Mouse (Mus musculus): ENCODE measurements at regions not wholly inside any gene's neighbourhood (a gene's known extent, or its start where the extent isn't known, plus 50 kb on each side); places are given as distances from the start of the nearest gene placed in this dataset.

DNA sequence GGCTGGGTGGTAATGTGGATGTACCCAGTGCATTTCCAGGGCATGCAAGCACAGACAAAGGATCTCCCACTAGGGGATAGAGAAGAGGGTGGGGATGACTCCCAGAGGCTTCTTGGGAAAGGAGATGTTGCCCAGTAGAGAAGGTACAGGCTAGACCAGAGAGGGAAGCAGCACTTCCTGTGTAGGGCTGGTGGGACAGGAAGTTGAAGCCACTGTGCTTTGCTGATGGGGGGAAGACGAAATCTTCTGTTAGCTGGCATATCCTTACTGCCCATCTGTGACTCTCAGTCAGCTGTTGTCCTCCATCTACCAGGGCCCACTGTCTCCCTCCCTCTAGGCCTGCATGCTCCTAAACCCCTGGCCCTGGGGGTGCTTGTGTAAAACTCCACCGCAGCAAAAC is 180.2 kb downstream of the Wdr11 start:
- DNase-seq (ENCODE audit: low spot score in 2 of 2), result no peak

DNA sequence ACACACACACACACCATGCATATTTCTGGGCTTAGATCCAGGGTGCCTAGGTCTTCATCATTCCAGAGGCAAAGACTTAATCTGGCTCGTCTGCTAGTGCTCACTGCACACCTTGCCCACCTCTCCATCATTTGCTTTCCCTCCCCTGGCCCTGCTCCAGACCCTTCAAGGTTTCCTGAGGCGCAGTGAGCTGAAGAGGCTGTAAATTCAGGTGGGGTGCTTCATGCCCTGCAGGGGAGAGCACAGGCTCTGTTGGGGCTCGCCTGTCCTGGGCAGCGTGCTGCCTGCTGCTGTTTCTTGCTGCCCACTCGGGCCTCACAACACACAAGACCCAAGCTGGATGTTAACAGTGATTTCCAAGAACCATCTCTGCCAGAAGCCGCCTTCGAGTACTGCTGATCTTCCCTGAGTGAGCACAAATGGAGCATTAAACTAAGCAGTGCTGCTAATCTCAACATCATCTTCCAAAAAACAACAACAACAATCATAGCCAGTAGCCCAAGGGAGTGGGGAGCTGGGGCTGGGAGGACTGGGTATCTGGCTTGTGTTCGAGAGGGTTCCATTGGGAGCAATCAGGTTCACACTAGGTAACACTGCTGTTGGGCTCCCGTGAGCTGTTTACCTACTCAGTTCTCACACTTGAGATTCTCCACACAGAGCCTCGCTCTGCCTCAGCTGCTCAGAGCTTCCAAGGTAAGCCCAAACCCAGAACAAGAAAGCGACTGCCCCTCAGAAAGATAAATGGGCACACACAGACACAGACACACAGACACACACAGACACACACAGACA is 181.1 kb downstream of the Wdr11 start:
- DNase-seq (ENCODE audit: low spot score in 2 of 2), result no peak

DNA sequence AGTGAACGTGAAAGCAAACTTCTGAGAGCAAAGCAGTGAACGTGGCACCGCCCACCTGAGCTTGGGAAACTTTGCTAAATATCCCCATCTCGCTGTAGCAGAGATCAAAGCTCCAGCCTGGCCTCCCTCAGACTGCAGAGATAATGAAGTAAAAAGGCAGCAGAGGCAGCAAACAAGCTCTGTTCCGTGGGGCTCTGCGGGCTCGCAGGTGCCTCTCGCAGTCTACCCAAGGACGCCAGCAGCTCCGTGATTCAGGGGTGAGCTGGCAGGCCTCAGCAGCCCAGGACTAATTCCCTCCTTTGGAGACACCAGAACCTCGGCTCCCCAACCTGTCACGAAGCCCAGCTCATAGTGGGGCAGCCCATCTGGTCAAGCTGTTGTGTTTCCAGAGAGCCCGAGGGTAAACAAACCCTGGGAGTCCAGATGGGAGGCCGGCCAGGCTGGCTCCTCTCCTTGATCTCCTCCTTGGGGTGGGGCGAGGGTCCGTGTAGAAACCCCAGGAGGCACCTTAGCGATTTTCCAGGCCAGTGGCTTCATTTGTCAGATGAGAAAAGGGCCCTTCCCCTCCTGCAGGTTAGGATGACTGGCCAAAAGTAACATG is 182.7 kb downstream of the Wdr11 start:
- peak in 1 of 2 experiments; percentile 62 for DNase-seq (ENCODE audit: low spot score in 2 of 2)

DNA sequence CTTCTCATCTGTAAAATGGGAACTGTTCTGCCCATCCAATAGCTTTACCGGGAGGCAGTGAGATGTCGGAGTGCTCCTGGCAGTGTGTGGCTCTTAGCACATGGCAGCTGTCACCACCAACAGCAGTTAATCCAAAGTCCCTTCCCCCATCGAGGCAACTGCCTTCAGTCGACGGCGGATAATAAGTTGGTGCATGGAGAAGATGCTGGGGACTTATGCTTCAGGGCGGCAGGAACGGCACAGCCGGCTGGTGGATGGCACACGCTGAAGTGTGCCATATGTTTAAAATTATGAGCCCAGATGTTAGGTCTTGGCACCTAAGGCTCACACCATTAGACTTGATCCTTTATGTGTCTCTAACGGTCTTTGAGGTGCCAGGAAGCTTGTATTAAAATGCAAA is 183.5 kb downstream of the Wdr11 start:
- DNase-seq (ENCODE audit: low spot score in 2 of 2), result no peak

DNA sequence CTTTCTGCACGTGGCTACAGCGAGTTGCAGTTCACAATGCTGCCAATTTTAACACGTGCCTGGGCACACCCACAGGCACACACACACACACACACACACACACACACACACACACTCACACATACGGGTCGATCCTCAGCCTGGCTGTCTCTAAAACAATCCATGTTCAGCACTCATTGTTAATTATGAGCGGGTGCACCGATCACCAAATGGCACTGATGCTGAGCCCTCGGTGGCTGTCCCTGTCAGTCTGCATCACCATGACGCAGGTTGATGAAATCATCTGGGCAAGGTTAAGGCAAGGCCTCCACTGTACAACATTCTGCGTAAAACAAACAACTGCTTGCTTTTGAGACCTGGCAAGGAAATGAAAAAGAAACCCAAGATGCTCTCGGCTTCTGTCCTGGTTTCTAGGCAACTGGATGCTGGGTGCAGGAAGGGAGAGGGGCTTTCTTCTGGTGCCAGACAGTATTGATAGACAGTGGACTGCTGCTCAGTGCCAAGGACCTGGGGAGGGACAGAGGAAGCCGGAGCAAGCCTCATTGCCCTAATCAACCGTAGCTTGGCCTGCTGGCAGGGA is 187.3 kb downstream of the Wdr11 start:
- peak; percentile 29 to 60 for DNase-seq (ENCODE audit: low spot score in 2 of 2)

DNA sequence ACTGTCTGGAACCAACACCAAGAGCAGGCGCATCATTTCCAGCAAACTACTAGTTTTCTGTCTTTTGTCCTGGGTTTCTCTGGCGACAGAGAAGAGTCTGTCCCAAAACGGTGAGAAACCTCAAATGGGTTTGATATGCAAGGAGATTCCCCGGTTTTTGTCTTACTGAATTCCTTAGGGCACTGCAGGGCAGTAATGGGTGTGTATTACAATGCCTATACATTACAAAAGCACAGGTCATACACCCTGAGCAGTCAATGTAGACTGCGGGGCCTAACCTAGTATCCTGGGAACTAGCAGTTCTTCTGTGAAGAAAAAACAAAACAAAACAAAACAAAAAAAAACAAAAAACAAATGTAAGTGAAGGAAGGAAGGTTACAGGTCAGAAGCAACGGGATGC is 188.3 kb downstream of the Wdr11 start:
- DNase-seq (ENCODE audit: low spot score in 2 of 2), result no peak

DNA sequence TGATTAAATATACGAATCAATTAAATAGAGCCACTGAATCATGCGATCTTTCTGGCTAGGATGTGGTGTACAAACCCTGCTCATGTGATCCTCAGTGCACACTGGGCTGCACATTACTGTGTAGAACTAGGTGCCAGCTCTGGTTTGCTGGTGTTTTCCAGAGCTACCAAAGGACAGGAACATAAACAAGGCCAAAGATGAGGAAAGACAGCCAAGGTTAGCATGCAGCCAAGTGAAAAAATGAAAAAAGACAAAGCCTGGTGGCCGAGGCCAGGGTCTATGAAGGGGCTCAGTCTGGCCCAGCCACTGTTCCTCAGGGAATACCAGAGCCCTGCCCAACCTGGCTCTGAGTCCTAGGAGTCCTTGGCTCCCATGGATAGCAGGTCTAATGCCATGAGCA is 190.1 kb downstream of the Wdr11 start:
- DNase-seq (ENCODE audit: low spot score in 2 of 2), result no peak

DNA sequence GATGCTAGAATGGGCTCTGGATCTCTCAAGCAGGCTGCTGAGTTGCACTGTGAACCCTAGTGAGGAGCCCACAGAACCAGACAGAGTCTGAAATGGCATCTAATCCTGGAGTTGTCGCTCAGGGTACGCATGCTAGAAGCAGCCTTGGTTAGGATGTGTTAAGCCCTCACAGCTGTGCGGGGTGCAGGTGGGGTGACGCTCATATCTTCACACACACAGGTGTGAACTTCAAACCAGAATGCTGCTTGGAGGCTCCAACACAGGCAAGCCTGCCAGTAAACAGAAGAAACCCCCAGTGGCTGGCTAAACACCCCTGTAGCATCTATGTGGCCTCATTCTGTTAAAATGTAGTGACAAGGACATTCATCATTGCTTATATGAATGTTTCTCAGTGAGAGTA is 193.3 kb downstream of the Wdr11 start:
- no peak for DNase-seq (ENCODE audit: low spot score in 2 of 2)

DNA sequence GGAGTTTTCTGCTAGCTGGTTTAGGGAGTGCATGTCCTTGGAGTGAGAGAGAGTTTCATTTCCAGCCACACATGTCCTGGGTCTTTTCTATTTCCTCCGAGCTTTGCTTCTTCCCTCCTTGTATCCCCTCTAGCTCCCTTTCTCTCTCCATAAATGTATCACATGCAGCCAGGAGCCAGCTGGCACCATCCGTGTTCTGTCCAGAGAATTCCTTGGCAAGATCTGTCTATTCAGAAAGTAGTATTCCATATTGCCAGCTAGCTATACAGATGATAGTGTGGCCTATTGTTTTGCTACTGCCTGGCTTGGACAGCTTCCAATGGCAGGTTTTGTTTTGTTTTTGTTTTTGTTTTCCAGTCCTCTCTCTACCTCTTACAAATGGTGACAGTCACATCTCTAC is 195.3 kb downstream of the Wdr11 start:
- DNase-seq (ENCODE audit: low spot score in 2 of 2), result no peak

DNA sequence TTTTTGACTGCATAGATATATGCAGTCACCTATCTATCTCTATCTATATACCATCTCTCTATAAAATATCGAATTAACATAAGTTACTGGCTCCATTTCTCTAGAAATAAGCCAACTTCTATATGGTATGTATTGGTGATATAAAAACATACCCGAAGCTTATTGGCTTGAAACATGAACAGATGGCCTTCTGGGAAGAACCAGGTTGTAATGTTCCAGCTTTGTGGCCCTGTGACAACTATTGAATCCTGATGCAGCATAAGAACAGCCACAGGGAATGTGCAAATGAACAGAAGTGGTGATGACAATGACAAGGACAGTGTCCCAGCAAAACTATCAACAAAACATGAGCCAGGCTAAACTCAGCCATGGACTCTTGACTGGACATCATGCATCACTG is 196.1 kb downstream of the Wdr11 start:
- no peak for DNase-seq (ENCODE audit: low spot score in 2 of 2)

DNA sequence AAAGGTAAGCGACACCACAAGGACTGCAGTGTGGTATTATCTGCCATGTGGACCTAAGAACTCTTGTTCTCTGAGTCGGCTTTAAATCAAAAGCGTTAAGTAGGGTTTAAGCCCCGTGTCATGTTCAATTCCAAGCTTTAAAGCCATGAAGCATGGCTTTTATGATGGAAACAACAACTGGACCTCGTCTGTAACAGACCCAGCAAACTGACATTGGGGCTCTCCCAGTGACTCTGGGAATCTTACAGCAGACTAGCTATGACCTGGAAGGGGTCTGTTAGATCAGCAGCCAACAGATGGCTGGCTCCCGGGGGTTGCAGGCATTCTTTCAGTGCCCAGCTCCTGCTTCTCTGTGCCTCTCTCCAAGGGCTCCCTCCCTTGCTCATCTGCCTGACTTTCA is 197.8 kb downstream of the Wdr11 start:
- no peak for DNase-seq (ENCODE audit: low spot score in 2 of 2)

DNA sequence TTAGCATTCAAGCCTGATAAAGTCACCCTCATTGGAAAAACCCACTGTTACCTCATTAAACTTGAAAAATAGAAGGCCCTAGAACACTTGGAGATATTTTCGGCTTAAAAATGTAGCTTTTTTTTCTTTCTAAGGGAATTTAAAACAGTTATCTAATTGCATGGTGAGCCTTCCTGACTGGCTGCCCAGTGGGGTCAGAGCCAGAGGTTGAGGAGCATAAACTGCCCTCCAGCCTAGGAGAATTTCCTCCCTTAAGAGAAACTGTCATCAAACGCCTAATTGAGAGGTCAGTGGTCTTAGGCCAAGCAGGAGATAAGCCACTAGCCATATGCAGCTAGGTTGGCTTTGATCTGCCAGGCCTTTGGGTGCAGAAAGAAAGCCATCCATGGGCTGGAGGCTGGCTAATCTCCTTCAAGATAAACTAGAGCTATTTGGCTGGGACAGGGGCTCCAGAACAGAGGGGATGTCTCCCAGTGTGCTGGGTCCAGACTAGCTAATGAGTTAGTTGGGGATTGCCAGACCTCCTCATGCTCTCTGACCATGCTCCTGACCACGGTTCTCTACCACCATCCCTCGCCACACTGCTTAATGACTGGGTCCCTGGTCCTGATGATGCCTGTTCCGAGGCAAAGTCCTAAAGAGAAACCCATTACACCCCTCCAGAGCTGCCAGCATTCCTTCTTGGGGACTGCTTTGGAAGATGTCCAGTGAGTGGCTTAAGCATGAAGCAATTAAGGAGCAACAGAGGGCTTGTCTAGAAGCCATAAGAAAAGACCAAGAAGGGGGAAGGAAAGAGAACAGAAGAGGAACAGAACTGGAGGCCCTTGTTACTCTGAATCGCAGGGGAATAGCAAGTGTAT is 199.2 kb downstream of the Wdr11 start:
- no peak for DNase-seq (ENCODE audit: low spot score in 2 of 2)

DNA sequence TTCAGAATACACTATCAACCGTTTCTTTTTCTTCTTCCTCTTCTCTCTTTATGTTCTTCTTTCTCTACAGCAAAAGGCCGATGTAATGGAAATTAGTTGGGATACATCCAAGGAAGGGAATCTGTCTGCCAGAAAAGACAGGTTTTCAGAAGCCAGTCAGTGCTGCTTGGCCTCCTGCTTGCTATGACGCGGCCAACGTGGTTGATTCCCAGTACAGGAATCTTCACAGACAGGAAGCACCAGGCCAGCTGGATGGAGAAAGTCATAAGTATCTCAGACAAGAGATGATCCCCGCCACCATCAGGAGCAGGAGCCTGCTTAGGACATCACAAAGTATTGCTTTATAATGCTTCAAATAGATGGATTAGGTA is 199.8 kb downstream of the Wdr11 start:
- no peak for DNase-seq (ENCODE audit: low spot score in 2 of 2)

DNA sequence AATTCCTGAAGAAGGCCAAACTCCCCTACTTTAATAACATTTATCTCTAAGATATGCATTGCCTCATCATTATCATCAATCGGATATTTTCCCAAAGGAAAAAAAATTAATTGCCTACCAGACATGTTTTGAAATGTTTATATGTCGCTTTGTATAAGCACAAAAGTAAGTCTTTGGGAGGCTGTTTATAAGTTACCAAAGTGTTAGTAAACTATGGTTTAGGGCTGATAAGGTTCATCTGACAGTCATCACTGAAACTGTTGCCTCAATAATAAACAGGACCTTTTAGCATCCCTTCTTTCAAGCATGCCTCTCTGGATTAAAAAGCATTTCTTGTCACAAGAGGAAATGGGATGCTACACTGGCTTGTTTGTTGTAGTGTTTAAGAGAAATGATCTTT is 202.1 kb downstream of the Wdr11 start:
- no peak for DNase-seq (ENCODE audit: low spot score in 2 of 2)

DNA sequence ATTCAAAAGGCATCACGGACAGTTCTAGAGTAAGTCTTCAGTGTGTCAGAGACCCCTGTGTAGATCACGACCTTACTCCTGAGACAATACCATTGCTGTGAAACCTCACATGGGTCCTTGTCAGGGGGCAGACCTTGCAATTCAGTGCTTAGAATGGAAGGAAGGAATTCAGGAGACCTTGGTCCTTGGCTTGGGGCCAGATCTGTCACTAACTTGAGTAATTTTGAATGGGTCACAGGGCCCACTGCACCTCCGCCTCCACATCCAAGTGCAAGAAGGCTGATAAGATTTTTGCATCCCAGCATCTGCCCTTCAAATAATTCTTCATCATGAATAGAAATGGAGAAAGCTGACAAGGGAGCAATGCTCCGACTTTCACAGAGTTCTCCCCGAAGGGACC is 202.6 kb downstream of the Wdr11 start:
- DNase-seq (ENCODE audit: low spot score in 2 of 2), result no peak

DNA sequence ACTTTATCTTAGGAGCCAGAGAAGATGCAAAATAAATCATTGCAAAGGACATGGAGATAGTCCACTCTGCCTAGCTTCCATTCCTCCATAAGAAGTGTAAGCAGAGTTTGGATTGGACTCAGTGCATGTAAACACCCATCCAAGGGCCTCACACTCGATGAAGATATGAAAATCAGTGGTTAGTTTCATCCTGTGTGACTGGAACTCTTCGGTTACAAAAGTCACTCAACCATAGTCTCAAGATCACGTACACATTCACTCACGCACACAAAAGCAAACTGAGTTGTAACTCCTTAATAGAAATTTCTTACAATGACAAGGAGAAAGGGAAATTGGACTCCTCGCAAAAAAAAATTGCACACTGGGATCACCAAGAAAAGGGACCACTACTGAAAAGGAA is 206.9 kb downstream of the Wdr11 start:
- DNase-seq (ENCODE audit: low spot score in 2 of 2), result no peak

DNA sequence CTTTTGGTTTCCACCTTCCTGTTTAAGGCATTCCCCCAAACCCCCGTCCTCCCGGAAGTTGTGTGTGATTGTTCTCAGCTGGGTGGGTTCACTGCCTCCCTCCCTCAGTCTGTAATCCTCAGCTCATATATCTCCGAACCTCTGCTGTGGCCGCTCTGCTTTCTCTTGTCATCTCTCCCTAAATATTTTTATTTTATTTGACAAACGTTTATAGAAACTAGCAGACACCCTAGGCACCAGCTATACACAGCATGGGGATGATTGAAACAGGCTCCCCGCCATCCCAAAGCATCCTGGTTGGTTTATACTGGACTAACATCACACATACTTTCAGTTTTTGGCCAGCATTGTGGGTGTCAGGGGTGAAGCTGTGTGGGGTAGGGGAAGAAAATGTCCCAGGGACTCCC is 208.8 kb downstream of the Wdr11 start:
- no peak for DNase-seq (ENCODE audit: low spot score in 2 of 2)

DNA sequence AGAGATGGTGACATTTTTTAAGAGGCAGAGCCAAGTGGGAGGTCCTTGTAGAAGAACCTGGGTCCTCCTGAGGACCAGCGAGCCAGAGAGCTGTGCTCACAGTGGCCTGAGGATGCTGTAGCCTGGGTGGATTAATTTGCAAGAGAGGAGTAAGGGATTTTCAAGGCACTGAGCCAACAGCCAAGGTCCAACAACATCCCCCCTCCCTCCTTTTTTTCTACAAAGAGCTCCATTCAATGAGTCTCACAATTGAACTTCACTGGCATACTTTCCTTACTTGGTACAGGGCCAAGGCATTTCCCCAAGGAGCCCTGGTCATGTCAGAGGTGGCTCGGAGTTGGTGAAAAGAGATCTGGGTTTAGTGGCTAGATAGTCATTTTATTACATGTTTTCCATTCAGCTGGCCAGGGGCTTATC is 209.8 kb downstream of the Wdr11 start:
- DNase-seq (ENCODE audit: low spot score in 2 of 2), result peak in 1 of 2 experiments; percentile 41

DNA sequence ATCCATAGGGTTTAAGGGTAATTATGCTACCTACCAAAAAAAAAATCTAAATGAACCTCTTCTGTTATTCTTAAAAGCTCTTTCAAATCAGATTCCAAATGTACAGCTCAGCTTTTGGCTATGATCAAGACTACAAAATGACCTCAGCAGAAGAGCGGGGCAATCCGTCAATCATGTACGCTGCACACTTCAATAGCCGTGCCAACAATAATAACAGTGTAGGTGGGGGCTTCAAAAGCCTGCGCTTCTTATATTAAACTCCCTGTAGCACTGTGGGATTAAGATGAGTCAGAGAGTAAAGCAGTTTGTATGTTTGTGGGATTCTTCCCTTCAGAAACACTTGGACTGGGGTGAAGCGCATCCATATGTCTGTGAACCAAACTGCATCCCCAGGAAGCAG is 210.5 kb downstream of the Wdr11 start:
- DNase-seq (ENCODE audit: low spot score in 2 of 2), result no peak

DNA sequence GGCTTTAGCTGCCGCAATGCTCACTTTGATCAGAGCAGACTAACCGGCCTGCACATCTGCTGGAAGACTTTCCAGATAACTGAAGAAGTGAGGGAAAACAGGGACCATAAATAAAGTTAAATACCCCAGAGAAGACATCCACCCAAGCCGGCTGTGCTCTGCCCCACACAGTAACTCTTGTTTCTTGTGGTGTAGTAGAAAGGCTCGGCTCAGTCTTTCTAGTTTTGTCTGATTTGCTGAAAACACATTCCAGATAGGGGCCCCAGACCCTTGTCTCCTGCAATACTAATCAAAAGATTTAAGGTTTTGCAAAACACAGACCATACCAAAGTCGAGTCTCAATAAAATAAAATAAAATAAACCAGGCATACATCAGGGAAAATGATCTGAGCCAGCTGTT is 213.7 kb downstream of the Wdr11 start:
- no peak for DNase-seq (ENCODE audit: low spot score in 2 of 2)

DNA sequence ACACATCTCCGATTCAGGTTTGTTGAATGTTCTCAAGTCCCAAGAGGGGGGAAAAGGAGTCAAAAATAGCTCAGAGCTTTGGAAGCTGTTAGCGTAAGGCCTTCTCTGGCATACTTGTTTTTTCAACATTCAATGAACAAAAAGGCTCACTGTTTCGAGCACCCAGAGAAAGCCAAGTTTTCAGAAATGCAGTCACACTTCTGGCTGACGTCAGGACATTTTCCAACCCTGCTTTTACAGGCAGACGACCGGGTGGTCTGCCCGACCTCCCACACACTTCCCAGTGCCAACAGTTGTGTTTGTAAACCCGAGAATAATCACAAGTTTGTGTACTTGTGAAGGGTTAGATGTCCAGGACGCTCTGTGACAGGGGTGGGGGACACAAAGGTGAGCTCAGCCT is 218.5 kb downstream of the Wdr11 start:
- DNase-seq (ENCODE audit: low spot score in 2 of 2), result no peak

DNA sequence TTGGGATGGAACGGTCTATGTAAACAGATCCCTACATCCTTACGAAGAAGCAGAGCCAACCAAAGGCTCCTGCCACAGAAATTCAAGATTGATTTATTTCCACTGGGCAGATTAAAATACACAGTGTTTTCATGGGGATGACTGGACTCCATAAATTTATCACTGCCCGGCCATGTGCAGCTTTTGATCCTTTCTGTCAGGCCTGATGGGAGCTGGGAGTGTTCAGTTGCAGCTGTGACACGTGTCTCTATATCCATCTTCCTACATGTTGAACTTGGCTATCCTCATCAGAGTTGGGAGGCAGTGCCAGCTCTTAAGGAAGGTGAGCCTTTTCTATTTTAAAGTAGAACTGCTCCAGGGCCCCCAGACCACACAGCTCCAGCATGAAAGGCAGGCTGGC is 218.9 kb downstream of the Wdr11 start:
- DNase-seq (ENCODE audit: low spot score in 2 of 2), result no peak

All from cerebellum, postnatal 4 days (tissue).